Mouse (Mus musculus): Measurements from ENCODE around the gene Usp28. TPM values are rescaled to one million over a fixed set of nuclear protein-coding genes. Genes with fewer than 3 reads are reported as not detected.
A peak's percentile ranks its signal among the peaks of the same experiment; 100 is the strongest.

Usp28 gene
- total RNA-seq, 2 experiments from 2014 or later: 5.9 to 6.2 TPM

- ATAC-seq (ENCODE audit: poor library complexity, severe bottlenecking): no peak
These were observed 36.1 kb downstream of the Usp28 start for GRCm38 (mm10) chr9:49021289-49021688.

DNA sequence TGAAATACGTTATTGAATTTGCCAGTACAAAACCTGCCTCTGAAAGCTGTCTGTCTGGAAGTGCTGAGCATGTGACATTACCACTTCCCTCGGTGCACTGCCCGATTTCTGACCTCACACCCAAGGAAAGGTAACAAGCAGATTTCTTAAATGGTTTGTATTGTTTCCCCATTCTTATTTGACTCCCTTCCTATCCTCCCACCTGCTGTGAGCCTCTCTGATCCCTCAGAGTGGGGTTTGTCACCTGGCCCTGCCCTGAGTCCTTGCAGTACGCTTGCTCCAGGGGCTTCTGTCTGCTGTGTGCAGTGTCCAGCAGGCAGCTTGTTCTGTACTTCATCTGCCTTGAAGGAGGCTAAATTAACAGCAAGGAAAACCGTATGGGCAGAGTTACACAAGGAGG, 38.8 kb downstream of the Usp28 start:
- ATAC-seq (ENCODE audit: poor library complexity, severe bottlenecking): no peak

GRCm38 (mm10) chr9:49024529-49024928, 39.4 kb downstream of the Usp28 start:
- ATAC-seq (ENCODE audit: poor library complexity, severe bottlenecking): no peak

- ATAC-seq (ENCODE audit: poor library complexity, severe bottlenecking): no peak
These were observed 49.6 kb downstream of the Usp28 start for GRCm38 (mm10) chr9:49034764-49035163.

DNA sequence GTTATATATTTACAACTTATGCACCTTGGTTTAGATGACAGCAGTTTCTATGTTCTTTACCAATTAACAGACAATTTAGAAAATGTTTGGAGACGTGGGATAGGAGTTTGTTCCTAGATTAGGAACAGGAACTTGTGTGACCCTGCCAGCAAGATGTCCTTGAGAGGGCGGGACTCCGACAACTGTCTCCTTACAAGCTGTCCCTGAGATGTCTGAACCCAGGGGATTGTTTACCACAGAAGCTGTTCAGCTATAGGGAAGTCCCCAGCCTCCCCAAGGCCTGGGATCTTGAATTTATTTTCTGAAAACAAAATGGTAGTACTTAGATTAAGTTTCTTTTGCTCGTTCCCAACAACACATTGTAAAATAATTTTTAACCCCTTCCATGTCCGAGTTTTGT, 65.7 kb downstream of the Usp28 start:
- no peak for ATAC-seq (ENCODE audit: poor library complexity, severe bottlenecking)

DNA sequence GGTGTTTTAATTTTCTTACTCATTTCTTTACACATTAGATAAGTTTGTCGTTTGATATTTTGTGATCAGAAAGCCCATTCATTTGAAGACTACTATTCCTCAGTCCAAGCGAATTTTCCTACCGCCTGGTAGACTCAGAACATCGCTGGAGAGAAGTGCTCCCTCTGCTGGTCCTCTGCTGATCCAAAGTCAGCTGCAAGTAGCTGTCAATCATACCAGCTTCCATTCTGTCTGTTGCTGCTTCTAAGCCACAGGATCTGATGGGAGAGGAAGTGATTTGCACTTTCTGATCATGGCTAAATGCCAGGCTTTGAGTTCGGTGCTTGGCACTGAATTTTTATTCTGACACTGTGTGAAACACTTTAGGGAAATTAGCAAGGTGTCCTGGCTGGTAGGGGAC, 66.2 kb downstream of the Usp28 start:
- ATAC-seq (ENCODE audit: poor library complexity, severe bottlenecking): peak; percentile 64

DNA sequence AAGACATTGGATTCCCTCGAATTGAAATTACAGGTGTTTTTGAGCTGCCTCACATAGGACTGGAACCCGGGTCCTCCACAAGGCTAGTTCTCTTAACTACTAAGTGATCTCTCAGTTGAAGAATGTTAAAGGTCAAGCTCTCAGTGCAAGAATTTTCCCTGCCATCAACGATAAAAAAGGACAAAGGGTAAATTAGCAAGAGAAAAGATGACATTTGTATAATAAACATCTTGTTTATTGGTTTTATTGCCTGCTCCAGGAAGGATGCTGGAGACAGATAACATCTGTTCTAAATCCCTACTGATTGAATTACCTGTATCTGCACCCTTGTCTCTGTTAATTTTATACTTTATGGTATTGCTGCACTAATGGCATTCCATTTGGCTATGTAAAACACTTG, 68.9 kb downstream of the Usp28 start:
- no peak for ATAC-seq (ENCODE audit: poor library complexity, severe bottlenecking)

GRCm38 (mm10) chr9:49055333-49056205, 70.4 kb downstream of the Usp28 start, which contains the start of gene Zw10:
Zw10 (plus strand) TSS chr9:49055613.
- ATAC-seq (ENCODE audit: poor library complexity, severe bottlenecking): peak; percentile 98

- no peak for ATAC-seq (ENCODE audit: poor library complexity, severe bottlenecking)
These were observed 91.7 kb downstream of the Usp28 start for GRCm38 (mm10) chr9:49076847-49077246.

GRCm38 (mm10) chr9:49081107-49081506, 95.9 kb downstream of the Usp28 start, which contains the start of gene Tmprss5:
Tmprss5 (plus strand) TSS chr9:49081260.
- ATAC-seq (ENCODE audit: poor library complexity, severe bottlenecking): no peak

DNA sequence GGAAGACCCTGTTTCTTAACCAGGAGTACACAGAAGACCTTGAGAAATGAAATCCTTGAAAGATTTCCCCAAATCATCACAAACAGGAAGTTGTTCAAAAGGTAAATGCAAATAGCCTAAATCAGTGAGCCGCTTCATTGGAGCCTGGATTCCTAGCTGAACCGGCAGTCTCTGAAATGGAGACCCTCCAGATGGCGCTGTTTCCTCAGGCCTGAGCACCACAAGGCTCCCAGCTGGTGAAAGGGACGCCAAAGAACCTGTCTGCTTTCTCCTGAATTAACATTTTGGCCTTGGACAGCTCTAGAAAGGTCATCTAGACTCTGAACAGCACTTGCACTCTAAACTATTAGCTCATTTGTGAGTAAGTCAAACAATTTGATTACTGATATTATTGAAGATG, 96.4 kb downstream of the Usp28 start:
- ATAC-seq (ENCODE audit: poor library complexity, severe bottlenecking): peak; percentile 47; the same call in 1 of the 2 replicates

DNA sequence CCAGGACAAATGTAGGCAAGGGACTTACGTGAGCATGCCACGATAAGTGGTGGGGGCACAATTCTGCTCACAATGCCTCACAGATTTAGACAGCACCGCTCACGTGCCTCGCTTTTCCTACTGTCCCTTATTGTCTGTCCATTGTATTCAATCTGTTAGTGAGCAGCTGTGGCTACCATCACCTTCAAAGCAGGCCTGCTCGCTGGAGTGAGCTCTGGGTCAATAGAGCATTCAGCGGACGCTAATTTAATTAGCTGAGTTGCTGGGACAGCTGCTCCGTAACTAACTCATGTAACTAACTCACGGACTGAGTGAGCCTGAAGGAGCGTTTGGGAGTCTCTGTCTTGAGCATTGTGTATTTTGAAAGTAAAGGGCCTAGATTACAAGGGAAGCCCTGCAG, 102.1 kb downstream of the Usp28 start:
- ATAC-seq (ENCODE audit: poor library complexity, severe bottlenecking): no peak

Other genes with a start within 250 kb of the Usp28 start
- 1.9 and 3.0 TPM in 2 replicates for gene Zbtb16, start 149.2 kb upstream of the Usp28 start, total RNA-seq (2015)
- 2.2 and 2.7 TPM in 2 replicates for gene Zbtb16, start 149.2 kb upstream of the Usp28 start, total RNA-seq (2017)
- not detected in 2 replicates for gene Htr3a, start 74.3 kb upstream of the Usp28 start, total RNA-seq (2015)
- gene Htr3a, start 74.3 kb upstream of the Usp28 start, total RNA-seq (2017): not detected in 2 replicates
- not detected in 2 replicates for gene Htr3b, start 20.4 kb upstream of the Usp28 start, total RNA-seq (2015)
- not detected in 2 replicates for gene Htr3b, start 20.4 kb upstream of the Usp28 start, total RNA-seq (2017)
- 18.6 and 20.9 TPM in 2 replicates for gene Zw10, start 70.2 kb downstream of the Usp28 start, total RNA-seq (2015)
- gene Zw10, start 70.2 kb downstream of the Usp28 start, total RNA-seq (2017): 25.1 and 25.8 TPM in 2 replicates
- gene Tmprss5, start 95.9 kb downstream of the Usp28 start, total RNA-seq (2015): not detected in 2 replicates
- not detected in 2 replicates for gene Tmprss5, start 95.9 kb downstream of the Usp28 start, total RNA-seq (2017)